Mouse (Mus musculus) neutrophil, adult 5-6 weeks (primary cell): ENCODE measurements around the gene Krcc1. TPM values are rescaled to one million over a fixed set of nuclear protein-coding genes. Genes with fewer than 3 reads are reported as not detected.
"Not testable (repeated sequence)": the region's sequence is repeated elsewhere in the genome, so short reads cannot be mapped to it uniquely, and the experiment has no call there.

Experiments
- ATAC-seq: fragments of 151-379, 151-347 bp; 2 replicates; pipeline ENCODE4 v1.8.0; 2017; ENCODE audit warnings: mild to moderate bottlenecking, moderate TSS enrichment; ENCODE audit not compliant: insufficient number of reproducible peaks, poor library complexity, low FRiP score, severe bottlenecking; ENCODE audit errors: extremely low read depth
- total RNA-seq: library from RNA; stranded (forward); fragments of 200-1000 nt; gene quantifications from 2 replicates; pipeline ENCODE4 v1.2.3, GENCODE M21; 2017

Krcc1 gene
- total RNA-seq, 1 experiment from 2014 or later = 102 TPM

DNA sequence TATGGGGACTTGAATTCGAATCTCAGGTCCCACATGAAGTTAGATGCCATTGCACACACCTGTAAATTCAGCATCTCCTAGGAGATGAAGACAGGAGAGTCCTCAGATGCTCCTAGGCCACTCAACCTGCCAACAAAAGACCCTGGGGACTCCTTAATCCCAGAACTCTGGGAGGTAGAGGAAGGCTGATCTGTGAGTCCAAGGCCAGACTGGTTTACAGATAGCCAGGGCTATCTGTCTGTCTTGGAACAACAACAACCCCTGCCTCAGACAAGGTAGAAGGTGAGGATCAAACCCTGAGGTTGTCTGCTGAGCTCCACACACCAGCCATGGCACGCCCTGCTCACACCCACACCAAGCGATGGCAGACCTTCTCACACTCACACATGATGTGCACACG lies 12.3 kb upstream of the Krcc1 start:
- no peak for ATAC-seq

DNA sequence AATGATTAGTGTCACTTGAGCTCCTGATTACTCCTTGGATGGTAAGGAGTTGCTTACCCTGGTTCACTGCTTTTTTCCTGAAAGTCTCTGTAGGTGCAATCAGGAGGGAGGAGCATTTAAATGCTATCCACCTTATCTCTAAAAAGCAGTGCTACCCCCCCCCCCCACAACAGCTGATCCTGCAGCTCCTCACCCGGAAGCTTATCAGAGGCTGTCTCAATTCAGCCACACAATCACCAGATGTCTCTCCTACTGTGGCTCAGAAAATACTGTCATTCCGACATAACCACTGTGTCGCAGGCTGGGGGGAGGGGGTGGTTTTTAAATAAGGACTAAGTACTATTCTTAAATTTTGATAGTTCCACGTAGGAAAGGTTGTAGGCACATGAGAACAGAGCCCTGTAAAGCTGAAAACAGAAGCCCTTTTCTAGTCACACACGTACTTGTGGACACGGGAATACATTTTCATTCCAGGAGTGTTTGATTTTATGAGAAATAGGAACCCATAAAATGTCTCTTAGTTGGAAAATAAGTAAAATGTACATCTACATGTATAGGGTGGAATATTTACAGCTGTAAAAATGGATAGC lies 11.3 kb upstream of the Krcc1 start:
- ATAC-seq = no peak

DNA sequence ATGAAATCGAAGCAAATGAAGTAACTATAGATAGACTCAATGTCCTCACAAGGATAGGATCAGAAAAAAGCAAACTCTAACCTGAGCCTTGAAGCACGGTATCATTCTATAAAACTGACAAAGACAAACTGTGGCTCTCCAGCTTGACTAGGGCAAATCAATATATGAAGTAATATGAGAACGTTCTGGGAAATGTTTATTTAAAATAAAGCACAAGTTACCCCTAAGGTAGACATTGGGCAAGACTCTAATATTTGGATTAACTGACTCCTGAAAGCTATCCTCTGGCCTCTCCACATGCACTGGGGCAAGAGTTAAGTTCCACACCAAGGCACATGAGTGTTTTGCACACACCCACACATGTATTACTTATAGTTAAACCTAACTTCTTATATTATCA lies 10.4 kb upstream of the Krcc1 start:
- ATAC-seq = no peak

DNA sequence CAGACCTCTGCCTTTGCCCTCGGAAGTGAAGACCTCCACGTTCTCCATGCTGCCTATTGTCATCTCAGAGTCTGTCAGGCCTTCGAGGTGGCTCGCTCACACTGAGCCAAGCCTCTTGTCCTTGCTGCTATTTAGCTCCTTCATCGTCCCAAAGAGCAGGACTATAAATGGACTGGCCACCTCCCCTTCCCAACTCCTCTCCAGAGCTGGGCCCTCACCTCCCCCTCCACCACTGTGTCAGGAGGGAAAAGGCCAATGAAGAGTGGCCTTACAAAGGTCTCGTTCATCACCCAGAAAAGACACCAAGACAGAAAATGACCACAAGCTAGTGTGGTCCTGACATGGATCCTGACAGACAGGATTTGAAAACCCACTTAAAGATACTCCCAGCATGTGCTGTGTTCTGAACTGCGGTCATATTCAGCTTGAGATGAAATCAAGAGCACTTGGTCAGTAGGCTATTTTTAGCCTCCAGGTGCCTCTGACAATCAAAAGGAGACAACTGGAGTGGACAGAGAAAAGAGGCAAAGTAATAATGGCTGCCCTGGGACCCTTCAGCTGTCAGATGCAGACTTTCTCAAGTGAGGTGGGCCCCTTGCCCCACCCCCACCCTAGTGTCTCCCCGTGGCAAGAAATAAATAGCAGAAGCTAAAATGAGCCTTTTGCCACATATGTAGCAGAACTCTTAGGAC lies 9.2 kb upstream of the Krcc1 start:
- ATAC-seq = no peak

DNA sequence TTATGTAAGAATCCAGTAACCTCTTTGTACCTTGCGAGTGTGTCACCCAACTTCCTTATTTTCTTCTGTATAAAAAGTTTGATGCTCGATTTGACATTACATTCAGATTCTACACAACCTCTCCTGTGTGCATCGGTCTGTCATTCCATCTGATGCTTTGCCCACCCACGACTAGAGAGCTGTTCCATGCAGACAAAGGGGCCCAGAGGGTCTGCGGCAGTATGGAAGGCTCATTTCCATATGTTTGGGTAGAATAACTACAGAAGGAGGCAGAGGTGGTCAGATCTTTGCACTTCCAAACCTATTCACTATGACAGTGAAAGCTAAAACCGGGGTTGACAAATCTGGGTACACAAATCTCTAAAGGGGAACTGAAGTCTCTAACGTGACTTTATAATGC lies 3.9 kb upstream of the Krcc1 start:
- not testable (repeated sequence) for ATAC-seq

DNA sequence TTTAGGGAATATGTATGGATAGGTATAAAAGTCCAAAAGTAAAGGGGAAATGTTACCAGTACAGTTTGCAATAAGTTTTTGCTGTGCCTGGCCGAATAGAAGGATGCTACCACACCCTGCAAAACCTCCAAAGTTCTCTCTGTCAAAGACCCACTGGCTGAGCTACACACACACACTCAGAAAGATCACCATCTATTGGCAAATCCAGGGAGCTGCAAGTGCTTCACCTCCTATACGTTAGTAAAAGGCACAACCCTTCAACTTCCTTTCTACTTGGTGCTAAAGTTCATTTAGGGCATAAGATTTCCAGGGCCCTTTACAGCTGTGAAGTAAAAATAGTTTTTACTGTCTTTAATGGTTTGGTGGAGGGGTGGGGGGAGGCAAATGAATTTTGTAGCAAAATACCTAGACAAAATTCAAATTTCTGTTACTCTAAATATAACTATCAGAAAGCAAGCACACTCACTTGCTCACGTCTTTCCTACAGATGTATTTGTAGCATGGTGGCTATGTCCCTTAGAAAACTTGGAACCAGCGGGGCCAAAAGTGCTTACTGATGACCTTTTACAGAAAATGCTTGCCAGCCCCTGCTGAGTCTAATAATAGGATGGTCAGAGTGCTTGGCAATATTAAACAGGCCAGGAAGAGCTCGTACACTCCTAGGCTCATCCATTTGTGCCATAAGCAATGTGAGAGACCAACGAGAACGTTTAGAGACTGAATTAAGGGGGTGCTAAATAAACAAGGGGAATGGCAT lies 2.4 kb upstream of the Krcc1 start:
- no peak for ATAC-seq

DNA sequence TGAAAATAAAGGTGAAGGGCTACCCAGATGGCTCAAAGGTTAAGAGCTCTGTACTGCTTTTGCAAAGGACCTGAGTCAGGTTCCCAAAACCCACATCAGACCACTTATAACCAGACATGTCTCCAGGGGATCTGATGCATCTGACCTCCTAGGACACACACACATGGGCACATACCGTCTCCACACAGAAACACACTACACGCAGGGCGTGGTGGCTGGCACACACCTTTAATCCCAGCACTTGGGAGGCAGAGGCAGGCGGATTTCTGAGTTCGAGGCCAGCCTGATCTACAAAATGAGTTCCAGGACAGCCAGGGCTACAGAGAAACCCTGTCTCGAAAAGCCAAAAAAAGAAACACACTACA lies 1.8 kb upstream of the Krcc1 start:
- not testable (repeated sequence) for ATAC-seq

DNA sequence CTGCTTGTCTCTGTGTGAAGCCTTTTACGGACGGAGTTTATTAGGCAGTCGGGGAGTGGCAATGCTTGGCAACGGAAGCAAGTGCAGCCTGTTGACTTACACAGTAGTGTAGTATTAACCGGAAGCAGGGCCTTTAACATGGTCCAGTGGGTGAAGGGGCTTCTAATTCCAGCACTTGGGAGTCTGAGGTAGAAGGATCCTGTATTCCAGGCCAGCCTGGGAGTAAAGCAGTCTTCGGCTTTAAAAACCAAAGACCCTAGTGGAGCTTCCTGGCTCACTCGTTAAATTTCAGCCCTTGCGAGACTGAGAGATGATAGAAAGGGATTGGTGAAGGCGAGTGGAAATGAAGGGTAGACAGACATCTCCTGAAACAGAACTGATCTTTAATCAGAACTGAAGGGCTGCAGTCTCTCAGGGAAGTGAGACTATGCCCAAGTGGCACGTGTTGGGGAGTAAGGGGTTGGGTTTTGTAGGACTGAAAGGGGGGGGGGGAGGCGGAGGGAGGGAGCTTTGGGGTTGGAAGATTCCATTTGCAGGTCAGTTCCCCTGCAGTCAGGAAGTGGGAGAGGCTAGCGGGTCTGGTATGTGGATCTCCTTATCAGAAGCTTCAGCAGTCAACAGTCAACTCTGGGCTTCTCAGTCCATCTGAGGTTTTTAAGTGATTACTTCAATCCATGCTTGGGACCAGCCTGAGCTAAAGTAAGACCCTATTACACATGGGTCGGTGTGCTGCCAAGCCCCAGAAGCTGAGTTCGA lies 998 bp upstream of the Krcc1 start:
- no peak for ATAC-seq

DNA sequence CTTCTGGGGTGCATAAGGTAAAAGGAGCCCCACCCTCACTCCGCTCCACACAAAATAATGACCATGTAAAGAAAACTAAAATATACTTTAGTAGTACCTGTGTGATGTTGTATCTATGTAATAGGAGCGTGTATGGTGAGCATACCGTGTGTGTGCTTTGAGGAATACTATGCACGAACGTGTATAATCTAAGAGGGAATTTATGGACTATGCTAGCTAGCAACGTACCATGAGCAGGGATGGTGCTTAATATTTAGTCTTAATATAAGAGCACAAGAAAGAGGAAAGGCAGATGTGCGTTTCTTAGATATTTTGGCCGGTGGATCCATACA lies 454 bp upstream of the Krcc1 start:
- no peak for ATAC-seq

DNA sequence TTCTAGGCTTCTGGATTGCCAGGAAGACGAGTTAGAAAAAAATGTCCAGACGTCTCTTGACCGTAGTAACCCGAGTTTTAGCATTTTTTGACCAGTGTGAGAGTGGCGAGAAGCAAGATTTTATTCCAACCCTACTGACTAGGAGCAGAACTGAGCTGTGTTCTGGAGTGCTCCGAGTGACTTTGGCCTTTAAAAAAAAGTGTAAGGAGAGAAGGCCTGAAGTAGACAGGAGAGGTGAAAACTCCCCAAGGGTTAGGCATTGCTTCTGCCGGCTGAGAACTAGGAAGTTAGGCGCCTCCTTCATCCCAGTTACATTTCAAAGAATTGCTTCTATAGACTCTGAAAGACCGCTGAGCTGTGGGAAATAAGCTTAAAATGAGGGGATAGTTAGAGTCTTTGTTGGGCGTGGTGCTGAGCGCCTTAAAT lies 852 bp downstream of the Krcc1 start:
- no peak for ATAC-seq

DNA sequence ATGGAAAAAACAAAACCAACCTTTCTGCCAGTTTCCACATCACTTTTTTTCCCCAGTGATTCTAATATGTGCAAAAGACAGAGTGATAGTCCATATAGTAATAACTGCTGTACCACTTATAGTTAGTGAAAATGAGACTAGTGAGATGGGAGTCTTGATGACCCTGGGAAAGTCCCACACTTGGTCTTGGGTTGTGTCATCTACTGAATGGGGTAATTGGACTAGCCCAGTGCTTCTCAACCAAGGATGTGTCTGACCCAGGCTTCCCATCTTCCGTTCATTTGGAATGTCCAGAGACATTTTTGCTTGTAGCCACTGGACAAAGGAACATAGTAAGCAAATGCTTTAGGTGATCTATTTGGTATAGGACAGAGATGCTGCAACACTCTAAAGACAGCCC lies 2.2 kb downstream of the Krcc1 start:
- ATAC-seq = no peak

DNA sequence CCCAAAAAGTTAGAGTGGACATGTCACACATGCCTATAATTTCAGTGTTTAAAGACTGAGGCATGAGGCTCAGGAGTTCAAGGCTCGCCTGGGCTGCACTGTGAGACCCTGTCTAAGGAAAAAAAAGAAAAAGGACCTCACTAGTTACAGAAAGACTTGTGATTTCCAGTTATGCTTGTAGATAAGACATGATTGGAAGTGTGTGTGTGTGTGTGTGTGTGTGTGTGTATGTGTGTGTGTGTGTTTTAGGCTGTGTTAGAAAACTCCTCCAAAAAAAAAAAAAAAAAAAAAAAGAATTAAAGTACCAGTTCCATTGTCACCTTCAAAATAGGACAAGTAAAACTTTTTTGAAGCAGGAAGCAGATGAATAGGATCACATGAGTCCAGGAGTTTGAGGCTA lies 3.1 kb downstream of the Krcc1 start:
- no peak for ATAC-seq

DNA sequence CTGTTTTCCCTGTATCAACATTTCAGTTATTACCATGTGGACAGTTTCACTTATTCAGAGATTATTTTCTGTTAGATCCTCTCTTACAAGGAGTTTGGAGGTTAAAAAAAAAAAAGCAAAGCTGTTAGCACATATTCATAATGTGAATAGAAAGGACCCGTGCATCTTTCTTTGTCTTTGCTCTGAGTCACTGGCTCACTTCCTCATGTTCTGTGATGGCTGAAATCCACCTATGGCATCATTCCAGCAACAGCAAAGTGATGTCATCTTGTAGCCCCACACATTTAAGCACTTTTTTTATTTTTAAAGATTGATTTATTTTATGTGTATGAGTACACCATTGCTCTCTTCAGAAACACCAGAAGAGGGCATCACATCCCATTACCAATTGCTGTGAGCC lies 7.9 kb downstream of the Krcc1 start:
- ATAC-seq = no peak

DNA sequence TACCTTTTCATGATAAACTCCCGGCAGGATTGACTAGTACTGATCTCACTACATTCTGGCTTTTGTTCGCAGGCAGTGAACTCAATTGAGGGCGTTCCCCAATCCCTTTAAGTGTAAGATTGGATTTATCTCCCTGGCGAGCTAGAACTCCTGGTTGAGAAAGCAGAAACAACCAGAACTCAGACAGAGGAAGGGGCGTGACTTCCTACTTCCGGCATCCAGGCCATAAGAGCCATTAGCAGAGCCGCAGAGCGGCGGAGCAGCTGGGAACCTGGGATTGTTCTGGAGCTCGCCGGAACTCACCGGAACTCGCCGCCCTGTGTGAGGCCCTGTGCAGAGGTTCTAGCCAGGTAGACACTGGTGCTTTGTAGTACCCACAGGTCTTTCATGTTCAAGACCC lies 22.0 kb downstream of the Krcc1 start:
- no peak for ATAC-seq

DNA sequence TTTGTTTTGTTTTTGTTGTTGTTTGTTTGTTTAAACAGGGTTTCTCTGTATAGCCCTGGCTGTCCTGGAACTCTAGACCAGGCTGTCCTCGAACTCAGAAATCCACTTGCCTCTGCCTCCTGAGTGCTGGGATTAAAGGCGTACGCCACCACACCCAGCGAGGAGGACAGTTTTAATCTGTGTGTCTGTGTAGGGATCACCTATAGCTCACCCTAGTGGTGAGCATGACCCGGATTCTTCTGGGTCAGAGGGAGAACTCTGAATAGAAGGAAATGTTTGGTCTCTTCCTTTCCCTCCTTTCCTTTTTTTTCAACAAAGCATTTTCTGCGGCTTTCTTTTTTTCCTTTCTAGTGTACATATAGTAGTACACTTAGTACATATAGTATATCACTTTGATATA lies 23.8 kb downstream of the Krcc1 start:
- ATAC-seq = no peak

DNA sequence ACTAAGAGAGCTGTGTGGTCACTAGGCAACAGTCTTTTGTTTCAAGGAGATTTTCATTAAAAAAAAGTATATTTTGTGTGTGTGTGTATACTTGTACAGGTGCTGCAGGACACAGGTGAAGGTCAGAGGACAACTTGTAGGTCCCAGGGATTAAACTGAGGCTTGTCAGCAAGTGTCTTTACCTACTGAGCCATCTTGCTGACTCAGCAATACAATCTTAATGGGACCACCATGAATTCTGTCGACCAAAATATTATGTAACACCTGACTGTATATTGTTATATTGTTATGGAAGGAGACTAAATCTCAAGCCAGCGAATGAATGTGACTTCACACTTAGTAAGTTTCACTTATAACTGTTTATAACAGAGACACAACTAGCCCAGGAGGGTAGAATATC lies 26.6 kb downstream of the Krcc1 start:
- ATAC-seq = no peak

DNA sequence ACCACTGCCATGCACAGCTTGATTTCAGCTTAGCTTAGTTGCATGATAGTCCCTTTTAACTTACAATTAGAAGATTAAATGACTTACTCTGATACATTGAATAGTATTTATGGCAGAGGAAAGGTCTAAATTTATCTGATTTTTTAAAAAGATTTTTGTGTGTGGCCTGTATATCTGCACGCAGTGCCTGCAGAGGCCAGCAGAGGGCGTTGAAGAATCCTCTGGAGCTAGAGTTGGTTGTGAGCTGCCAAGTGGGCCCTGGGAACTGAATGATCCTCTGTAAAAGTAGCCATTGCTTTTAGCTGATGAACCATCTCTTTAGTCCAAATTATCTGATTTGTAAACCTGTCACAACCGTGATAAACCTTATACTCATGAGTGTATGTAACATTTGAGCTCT lies 27.3 kb downstream of the Krcc1 start:
- ATAC-seq = 0 out of 2 replicates have a peak, but pooled peaks have one; percentile 33

DNA sequence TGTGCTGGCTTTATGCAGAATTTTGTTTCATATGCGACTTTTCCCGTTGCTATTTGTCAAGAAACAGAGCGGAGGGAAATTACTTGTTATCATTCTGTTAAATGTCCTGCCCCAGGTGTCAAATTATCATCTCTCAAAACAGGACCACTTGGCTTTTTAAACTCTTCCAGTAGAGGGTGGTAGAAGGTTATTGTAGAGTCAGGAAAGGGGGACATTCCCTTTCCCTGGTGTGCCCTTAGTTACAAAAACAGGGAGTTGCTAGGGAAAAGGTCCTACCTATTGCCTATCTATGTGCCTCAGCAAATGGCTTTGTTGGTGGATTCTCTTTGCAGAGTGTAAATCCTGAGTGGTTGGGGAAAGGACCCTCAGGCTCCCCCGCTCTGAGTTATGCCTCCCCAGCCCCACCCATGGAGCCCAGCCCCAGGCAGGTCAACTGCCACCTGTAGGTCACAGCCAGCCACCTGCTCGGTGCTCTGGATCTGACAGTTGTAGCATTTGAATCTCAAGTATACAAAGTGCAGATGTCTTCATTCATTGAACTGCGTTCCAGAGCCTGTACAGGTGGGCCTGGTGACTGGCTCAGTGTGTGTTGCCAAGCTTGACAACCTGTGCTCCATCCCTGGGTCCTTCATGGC lies 30.7 kb downstream of the Krcc1 start:
- ATAC-seq = no peak

DNA sequence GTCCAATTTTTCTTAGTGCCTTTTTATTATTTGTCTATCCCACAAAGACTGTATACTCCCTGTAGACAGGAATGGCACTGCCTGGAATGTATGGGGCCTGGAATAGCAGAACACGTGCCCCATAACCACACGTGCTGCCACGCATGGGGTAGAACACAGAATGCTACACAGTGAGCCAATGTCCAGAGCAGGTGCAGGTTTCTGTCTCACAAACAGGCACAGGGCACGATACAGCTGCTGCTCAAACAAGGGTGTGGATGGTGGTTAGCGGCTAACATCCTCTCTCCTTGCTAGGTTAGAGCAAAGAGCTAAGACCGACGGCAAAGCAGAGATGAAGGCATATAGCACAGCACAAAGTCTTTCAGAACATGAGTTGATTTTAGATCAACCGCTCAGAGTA lies 36.0 kb downstream of the Krcc1 start:
- no peak for ATAC-seq
